Mouse (Mus musculus): ENCODE results near the gene Golt1a. TPM values are rescaled to one million over a fixed set of nuclear protein-coding genes. Genes with fewer than 3 reads are reported as not detected.
"Not testable (repeated sequence)": the region's sequence is repeated elsewhere in the genome, so short reads cannot be mapped to it uniquely, and the experiment has no call there.

The Golt1a gene
- polyA plus RNA-seq, 1 experiment from 2014 or later, result 18.2 TPM

- WGBS, result 7% methylated on average over 34 of the region's 34 CpGs
- ATAC-seq, result peak; percentile 47
- Histone ChIP-seq H3K27me3 (replicated peaks) (peaks cover 5% of the 10 kb centered on the region), H3K9me3 (no peaks in the 10 kb centered on the region), H3K4me2 (replicated peaks) (peak overlapping the region; percentile 79), H3K27ac (no peak overlapping the region), H3K36me3 (no peaks in the 10 kb centered on the region), H3K9ac (peak overlapping the region; percentile 42), H3K4me3 (replicated peaks) (peak overlapping the region; percentile 29), H3K4me1 (replicated peaks) (peaks cover 8% of the 10 kb centered on the region)
Measured at GRCm38 (mm10) chr1:133328896-133329637, 19.5 kb downstream of the Golt1a start.

GRCm38 (mm10) chr1:133329638-133329964 lies 20.0 kb downstream of the Golt1a start:
- Histone ChIP-seq H3K9me3 (no peaks in the 10 kb centered on the region), H3K4me3 (replicated peaks) (peak overlapping the region; percentile 29), H3K27ac (no peak overlapping the region), H3K9ac (peak overlapping the region; percentile 42), H3K4me2 (replicated peaks) (peak overlapping the region; percentile 79), H3K4me1 (replicated peaks) (peaks cover 8% of the 10 kb centered on the region), H3K27me3 (replicated peaks) (peaks cover 5% of the 10 kb centered on the region), H3K36me3 (no peaks in the 10 kb centered on the region)
- ATAC-seq, result no peak
- 24% methylated on average over 7 of the region's 7 CpGs for WGBS

GRCm38 (mm10) chr1:133331142-133331541 lies 21.5 kb downstream of the Golt1a start:
- Histone ChIP-seq H3K27ac (no peak overlapping the region), H3K36me3 (no peaks in the 10 kb centered on the region), H3K9me3 (no peaks in the 10 kb centered on the region), H3K9ac (no peak overlapping the region), H3K4me2 (replicated peaks) (no peak overlapping the region), H3K27me3 (replicated peaks) (peaks cover 5% of the 10 kb centered on the region), H3K4me3 (replicated peaks) (no peak overlapping the region), H3K4me1 (replicated peaks) (peaks cover 8% of the 10 kb centered on the region)
- no peak for ATAC-seq
- WGBS, result 72% methylated on average over 3 of the region's 3 CpGs

- no peak overlapping the region for H3K4me3 ChIP-seq (replicated peaks)
- H3K9ac ChIP-seq, result no peak overlapping the region
- no peaks in the 10 kb centered on the region for H3K36me3 ChIP-seq
- H3K4me1 ChIP-seq (replicated peaks), result peaks cover 8% of the 10 kb centered on the region
- H3K27ac ChIP-seq, result no peak overlapping the region
- H3K27me3 ChIP-seq (replicated peaks), result peaks cover 5% of the 10 kb centered on the region
- no peak for ATAC-seq
- 91% methylated on average over 11 of the region's 11 CpGs for WGBS
- no peak overlapping the region for H3K4me2 ChIP-seq (replicated peaks)
- no peaks in the 10 kb centered on the region for H3K9me3 ChIP-seq
Measured at GRCm38 (mm10) chr1:133332656-133333430, 23.2 kb downstream of the Golt1a start.

- H3K4me1 ChIP-seq (replicated peaks), result peaks cover 8% of the 10 kb centered on the region
- WGBS, result 78% methylated on average over 6 of the region's 6 CpGs
- no peak overlapping the region for H3K27ac ChIP-seq
- no peak for ATAC-seq
- no peaks in the 10 kb centered on the region for H3K9me3 ChIP-seq
- peaks cover 5% of the 10 kb centered on the region for H3K27me3 ChIP-seq (replicated peaks)
- no peak overlapping the region for H3K4me3 ChIP-seq (replicated peaks)
- H3K4me2 ChIP-seq (replicated peaks), result no peak overlapping the region
- no peaks in the 10 kb centered on the region for H3K36me3 ChIP-seq
- H3K9ac ChIP-seq, result no peak overlapping the region
Measured at GRCm38 (mm10) chr1:133333937-133334336, 24.3 kb downstream of the Golt1a start.

- 63% methylated on average over 1 of the region's 1 CpGs for WGBS
- not testable (repeated sequence) for H3K4me2 ChIP-seq (replicated peaks); H3K9me3 ChIP-seq; H3K27ac ChIP-seq; H3K4me1 ChIP-seq (replicated peaks); ATAC-seq; H3K27me3 ChIP-seq (replicated peaks); H3K4me3 ChIP-seq (replicated peaks); H3K9ac ChIP-seq; H3K36me3 ChIP-seq
Measured at GRCm38 (mm10) chr1:133340403-133340802, 30.8 kb downstream of the Golt1a start.

GRCm38 (mm10) chr1:133344357-133344756 lies 34.8 kb downstream of the Golt1a start:
- no peak overlapping the region for H3K4me3 ChIP-seq (replicated peaks)
- H3K27me3 ChIP-seq (replicated peaks), result no peaks in the 10 kb centered on the region
- ATAC-seq, result peak; percentile 46
- no peak overlapping the region for H3K9ac ChIP-seq
- H3K27ac ChIP-seq, result no peak overlapping the region
- H3K36me3 ChIP-seq, result no peaks in the 10 kb centered on the region
- H3K9me3 ChIP-seq, result no peaks in the 10 kb centered on the region
- WGBS, result 88% methylated on average over 2 of the region's 2 CpGs
- peaks cover 8% of the 10 kb centered on the region; the same call in 1 of the 2 replicates for H3K4me1 ChIP-seq (replicated peaks)
- no peak overlapping the region for H3K4me2 ChIP-seq (replicated peaks)

GRCm38 (mm10) chr1:133346531-133346930 lies 36.9 kb downstream of the Golt1a start:
- H3K9me3 ChIP-seq, result no peaks in the 10 kb centered on the region

GRCm38 (mm10) chr1:133347226-133347625 lies 37.6 kb downstream of the Golt1a start:
- Histone ChIP-seq H3K27me3 (replicated peaks) (no peaks in the 10 kb centered on the region), H3K4me2 (replicated peaks) (no peak overlapping the region), H3K4me1 (replicated peaks) (peaks cover 8% of the 10 kb centered on the region; the same call in 1 of the 2 replicates), H3K4me3 (replicated peaks) (no peak overlapping the region), H3K9ac (no peak overlapping the region), H3K27ac (no peak overlapping the region), H3K9me3 (no peaks in the 10 kb centered on the region), H3K36me3 (no peaks in the 10 kb centered on the region)
- WGBS, result 61% methylated on average over 3 of the region's 3 CpGs
- ATAC-seq, result 0 out of 2 replicates have a peak, but pooled peaks have one; percentile 15

More at GRCm38 (mm10) chr1:133346531-133346930, 36.9 kb downstream of the Golt1a start:
- WGBS, result 78% methylated on average over 9 of the region's 9 CpGs
- H3K9ac ChIP-seq, result no peak overlapping the region
- no peaks in the 10 kb centered on the region for H3K27me3 ChIP-seq (replicated peaks)
- H3K27ac ChIP-seq, result no peak overlapping the region
- H3K36me3 ChIP-seq, result no peaks in the 10 kb centered on the region
- peaks cover 8% of the 10 kb centered on the region; the same call in 1 of the 2 replicates for H3K4me1 ChIP-seq (replicated peaks)
- no peak for ATAC-seq
- H3K4me2 ChIP-seq (replicated peaks), result no peak overlapping the region
- no peak overlapping the region for H3K4me3 ChIP-seq (replicated peaks)

- Histone ChIP-seq H3K9me3 (no peaks in the 10 kb centered on the region), H3K27me3 (replicated peaks) (no peaks in the 10 kb centered on the region), H3K4me1 (replicated peaks) (peaks cover 8% of the 10 kb centered on the region; the same call in 1 of the 2 replicates), H3K36me3 (no peaks in the 10 kb centered on the region), H3K9ac (no peak overlapping the region), H3K4me3 (replicated peaks) (no peak overlapping the region), H3K4me2 (replicated peaks) (no peak overlapping the region), H3K27ac (no peak overlapping the region)
- WGBS, result 52% methylated on average over 11 of the region's 11 CpGs
- peak; percentile 84 for ATAC-seq
Measured at GRCm38 (mm10) chr1:133347693-133348520, 38.3 kb downstream of the Golt1a start.

GRCm38 (mm10) chr1:133350210-133350609 lies 40.6 kb downstream of the Golt1a start, which contains the start of gene Ren1:
Gene Ren1, plus strand, starts transcription at chr1:133350510.
- 83% methylated on average over 1 of the region's 1 CpGs for WGBS
- Histone ChIP-seq H3K9ac (no peak within 1 kb of the TSS), H3K27me3 (replicated peaks) (no peaks in the 10 kb centered on the region), H3K4me3 (replicated peaks) (no peak within 1 kb of the TSS), H3K4me2 (replicated peaks) (no peak within 1 kb of the TSS), H3K4me1 (replicated peaks) (peaks cover 6% of the 10 kb centered on the region; the same call in 1 of the 2 replicates), H3K9me3 (no peaks in the 10 kb centered on the region), H3K27ac (no peak within 1 kb of the TSS), H3K36me3 (no peaks in the 10 kb centered on the region)
- ATAC-seq, result no peak

GRCm38 (mm10) chr1:133351762-133352161 lies 42.2 kb downstream of the Golt1a start:
- Histone ChIP-seq H3K4me1 (replicated peaks) (peaks cover 10% of the 10 kb centered on the region), H3K27ac (no peak overlapping the region), H3K36me3 (no peaks in the 10 kb centered on the region), H3K27me3 (replicated peaks) (no peaks in the 10 kb centered on the region), H3K9ac (no peak overlapping the region), H3K4me2 (replicated peaks) (no peak overlapping the region), H3K9me3 (no peaks in the 10 kb centered on the region), H3K4me3 (replicated peaks) (no peak overlapping the region)
- 55% methylated on average over 9 of the region's 9 CpGs for WGBS
- no peak for ATAC-seq

Data from intestine, embryonic 15.5 days (tissue).